Mouse (Mus musculus) kidney, embryonic 14.5 days (tissue): ENCODE data around the gene Pbx1. TPM values are rescaled to one million over a fixed set of nuclear protein-coding genes. Genes with fewer than 3 reads are reported as not detected.

Experiments
- ATAC-seq: fragments of 200-750 bp; cut with Nextera tagmentation; 2 replicates; pipeline ENCODE4 v1.8.0; 2017; ENCODE audit warnings: moderate number of reproducible peaks, mild to moderate bottlenecking, moderate TSS enrichment, moderate library complexity; ENCODE audit not compliant: low FRiP score, low TSS enrichment
- H3K27ac ChIP-seq: fragments of 300-500 bp; sonication (generic); 2 replicates; pipeline ENCODE4 v1.5.1; 2014; ENCODE audit warnings: low read depth, mild to moderate bottlenecking, low read length, moderate library complexity, mixed read lengths
- H3K27me3 ChIP-seq: fragments of 300-500 bp; sonication (generic); 2 replicates; pipeline ENCODE4 v1.6.1; 2014; ENCODE audit warnings: mild to moderate bottlenecking, low read length; ENCODE audit not compliant: control insufficient read depth, insufficient read depth
- H3K36me3 ChIP-seq: fragments of 300-500 bp; sonication (generic); 2 replicates; pipeline ENCODE4 v1.6.1; 2014; ENCODE audit warnings: low read length, mixed read lengths; ENCODE audit not compliant: control insufficient read depth, insufficient read depth
- H3K4me1 ChIP-seq: fragments of 300-500 bp; sonication (generic); 2 replicates; pipeline ENCODE4 v1.6.1; 2014; ENCODE audit warnings: low read length, mixed read lengths; ENCODE audit not compliant: control insufficient read depth, insufficient read depth
- H3K4me2 ChIP-seq: fragments of 300-500 bp; sonication (generic); replicated peaks from 2 replicates; pipeline ENCODE4 v1.6.1; 2014; ENCODE audit warnings: low read depth, mild to moderate bottlenecking, low read length
- H3K4me3 ChIP-seq: fragments of 300-500 bp; sonication (generic); 2 replicates; pipeline ENCODE4 v1.5.1; 2014; ENCODE audit warnings: mild to moderate bottlenecking, low read length
- H3K9ac ChIP-seq: fragments of 300-500 bp; sonication (generic); 2 replicates; pipeline ENCODE4 v1.6.1; 2014; ENCODE audit warnings: low read depth, mild to moderate bottlenecking, low read length, moderate library complexity
- H3K9me3 ChIP-seq: fragments of 300-500 bp; sonication (generic); 2 replicates; pipeline ENCODE4 v1.6.1; 2016; ENCODE audit warnings: low read length; ENCODE audit not compliant: control insufficient read depth
- WGBS: fragments of 180-500 bp; shearing (Covaris S2); extraction: QIAGEN DNeasy Blood & Tissue Kit; methylation state at CpG from one replicate; pipeline ENCODE4 v1.1.7; 2014; 5-methylcytosine and 5-hydroxymethylcytosine counted together
- polyA plus RNA-seq: library from polyadenylated mRNA; unstranded; fragments of >200 nt; fragmentation: Nextera tagmentation; extraction: Ambion mirVana; gene quantifications from 2 replicates; pipeline ENCODE4 v1.2.1, GENCODE M21; 2014

Gene Pbx1
- polyA plus RNA-seq, 1 experiment from 2014 or later: 107 TPM

GRCm38 (mm10) chr1:168372089-168372488, 60.0 kb downstream of the Pbx1 start:
- 80% methylated on average over 2 of the region's 2 CpGs for WGBS
- Histone ChIP-seq H3K9me3 (no peaks in the 10 kb centered on the region), H3K9ac (no peak overlapping the region), H3K4me3 (no peak overlapping the region), H3K27me3 (no peaks in the 10 kb centered on the region), H3K36me3 (peaks cover 36% of the 10 kb centered on the region; the same call in 1 of the 2 replicates), H3K4me1 (no peaks in the 10 kb centered on the region), H3K4me2 (no peak overlapping the region), H3K27ac (no peak overlapping the region)
- ATAC-seq: no peak

- Histone ChIP-seq H3K4me1 (no peaks in the 10 kb centered on the region), H3K9me3 (no peaks in the 10 kb centered on the region), H3K27me3 (no peaks in the 10 kb centered on the region), H3K4me2 (no peak overlapping the region), H3K9ac (no peak overlapping the region), H3K27ac (no peak overlapping the region), H3K4me3 (no peak overlapping the region), H3K36me3 (peaks cover 41% of the 10 kb centered on the region; the same call in 1 of the 2 replicates)
- 88% methylated on average over 9 of the region's 9 CpGs for WGBS
- no peak for ATAC-seq
These were observed 61.1 kb downstream of the Pbx1 start for GRCm38 (mm10) chr1:168370966-168371365.

GRCm38 (mm10) chr1:168366261-168366660, 65.8 kb downstream of the Pbx1 start:
- no peak overlapping the region for H3K9ac ChIP-seq
- H3K27ac ChIP-seq: no peak overlapping the region
- ATAC-seq: no peak
- peaks cover 7% of the 10 kb centered on the region for H3K4me1 ChIP-seq
- H3K4me2 ChIP-seq: no peak overlapping the region
- H3K9me3 ChIP-seq: no peaks in the 10 kb centered on the region
- H3K4me3 ChIP-seq: no peak overlapping the region
- H3K36me3 ChIP-seq: peaks cover 27% of the 10 kb centered on the region; the same call in 1 of the 2 replicates
- WGBS: 88% methylated on average over 5 of the region's 5 CpGs
- H3K27me3 ChIP-seq: no peaks in the 10 kb centered on the region

- H3K27me3 ChIP-seq: no peaks in the 10 kb centered on the region
- H3K9ac ChIP-seq: no peak overlapping the region
These were observed 67.7 kb downstream of the Pbx1 start for GRCm38 (mm10) chr1:168364325-168364724.

GRCm38 (mm10) chr1:168363053-168363452, 69.0 kb downstream of the Pbx1 start:
- H3K36me3 ChIP-seq: peaks cover 23% of the 10 kb centered on the region; the same call in 1 of the 2 replicates
- H3K4me2 ChIP-seq: no peak overlapping the region
- ATAC-seq: no peak
- no peak overlapping the region for H3K9ac ChIP-seq
- H3K27me3 ChIP-seq: no peaks in the 10 kb centered on the region
- H3K27ac ChIP-seq: no peak overlapping the region
- no peak overlapping the region for H3K4me3 ChIP-seq
- H3K9me3 ChIP-seq: no peaks in the 10 kb centered on the region
- WGBS: 91% methylated on average over 11 of the region's 11 CpGs
- peaks cover 27% of the 10 kb centered on the region for H3K4me1 ChIP-seq

More at GRCm38 (mm10) chr1:168364325-168364724, 67.7 kb downstream of the Pbx1 start:
- H3K4me3 ChIP-seq: no peak overlapping the region
- H3K36me3 ChIP-seq: peaks cover 29% of the 10 kb centered on the region; the same call in 1 of the 2 replicates
- no peak for ATAC-seq
- H3K4me2 ChIP-seq: no peak overlapping the region
- peaks cover 15% of the 10 kb centered on the region for H3K4me1 ChIP-seq
- 65% methylated on average over 7 of the region's 7 CpGs for WGBS
- H3K9me3 ChIP-seq: no peaks in the 10 kb centered on the region
- no peak overlapping the region for H3K27ac ChIP-seq

GRCm38 (mm10) chr1:168362464-168362863, 69.6 kb downstream of the Pbx1 start:
- no peak for ATAC-seq
- WGBS: 82% methylated on average over 10 of the region's 10 CpGs
- Histone ChIP-seq H3K9ac (no peak overlapping the region), H3K36me3 (peaks cover 23% of the 10 kb centered on the region; the same call in 1 of the 2 replicates), H3K4me3 (no peak overlapping the region), H3K27me3 (no peaks in the 10 kb centered on the region), H3K4me1 (peaks cover 33% of the 10 kb centered on the region), H3K4me2 (no peak overlapping the region), H3K27ac (no peak overlapping the region), H3K9me3 (no peaks in the 10 kb centered on the region)

GRCm38 (mm10) chr1:168357680-168358611, 74.1 kb downstream of the Pbx1 start:
- Histone ChIP-seq H3K27me3 (no peaks in the 10 kb centered on the region), H3K4me3 (no peak overlapping the region), H3K4me1 (peaks cover 64% of the 10 kb centered on the region), H3K9me3 (no peaks in the 10 kb centered on the region), H3K4me2 (peak overlapping the region; percentile 29), H3K9ac (no peak overlapping the region; the same call in 1 of the 2 replicates), H3K27ac (peak overlapping the region; percentile 73; the same call in 1 of the 2 replicates), H3K36me3 (peaks cover 11% of the 10 kb centered on the region; the same call in 1 of the 2 replicates)
- peak; percentile 40; the same call in 1 of the 2 replicates for ATAC-seq
- 10% methylated on average over 26 of the region's 26 CpGs for WGBS

GRCm38 (mm10) chr1:168356970-168357441, 75.1 kb downstream of the Pbx1 start:
- Histone ChIP-seq H3K4me2 (peak overlapping the region; percentile 29), H3K4me3 (no peak overlapping the region), H3K9me3 (no peaks in the 10 kb centered on the region), H3K4me1 (peaks cover 65% of the 10 kb centered on the region), H3K9ac (no peak overlapping the region), H3K27me3 (no peaks in the 10 kb centered on the region), H3K36me3 (peaks cover 11% of the 10 kb centered on the region; the same call in 1 of the 2 replicates), H3K27ac (peak overlapping the region; percentile 73; the same call in 1 of the 2 replicates)
- peak; percentile 55 for ATAC-seq
- 19% methylated on average over 14 of the region's 14 CpGs for WGBS
